Mouse (Mus musculus) cerebellum, postnatal 10 days (tissue): Measurements from ENCODE around the gene Rps16.

Experiments
- DNase-seq, 2 experiments: peaks; one replicate each; pipeline ENCODE4 v3.0.0; 2021; ENCODE audit warnings: mixed read lengths in 2 of 2

Rps16 gene

DNA sequence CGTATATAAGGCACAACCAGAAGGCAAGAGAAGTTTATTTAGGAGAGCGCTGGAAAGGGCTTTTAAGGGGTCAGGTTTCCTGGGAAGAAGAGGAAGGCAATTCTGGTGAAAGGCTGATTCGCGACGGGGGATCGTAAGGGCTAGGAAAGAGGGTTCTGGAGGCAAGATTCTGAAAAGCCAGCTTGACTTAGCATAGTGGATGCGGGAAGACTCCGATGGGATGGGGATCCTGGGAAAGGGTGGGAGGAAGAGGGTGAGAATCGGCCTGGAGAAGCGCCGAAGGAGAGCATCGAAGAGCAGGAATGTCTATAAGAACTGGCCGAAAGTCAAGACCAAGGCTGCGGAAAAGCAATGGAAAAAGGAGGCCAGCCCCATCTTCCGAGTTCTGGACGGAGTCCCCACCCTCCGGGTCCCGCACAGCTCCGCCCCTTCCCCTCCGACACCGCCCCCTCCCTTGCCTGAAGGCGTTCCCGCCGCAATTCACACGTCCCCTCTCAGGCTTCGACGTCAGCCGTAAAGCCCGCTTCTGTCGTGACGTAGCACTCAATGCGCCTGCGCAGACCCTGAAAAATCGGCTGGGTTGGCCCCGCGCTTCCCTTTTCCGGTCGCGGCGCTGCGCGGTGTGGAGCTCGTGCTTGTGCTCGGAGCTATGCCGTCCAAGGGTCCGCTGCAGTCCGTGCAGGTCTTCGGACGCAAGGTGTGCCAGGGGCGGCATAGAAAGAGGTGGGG is at the start of gene Rps16:
Gene Rps16 (plus strand): TSS at position 498 of the 729 bp plus-strand sequence.
- peak; percentile 99 for DNase-seq

- DNase-seq = peak; percentile 82 to 86
Measured at GRCm38 (mm10) chr7:28301616-28302433, 48.6 kb upstream of the Rps16 start, which contains the start of gene Dll3. TSS of gene Dll3 (minus strand) at chr7:28302238.

- peak; percentile 87 to 94 for DNase-seq
Measured at GRCm38 (mm10) chr7:28305641-28306040, 44.8 kb upstream of the Rps16 start.

DNA sequence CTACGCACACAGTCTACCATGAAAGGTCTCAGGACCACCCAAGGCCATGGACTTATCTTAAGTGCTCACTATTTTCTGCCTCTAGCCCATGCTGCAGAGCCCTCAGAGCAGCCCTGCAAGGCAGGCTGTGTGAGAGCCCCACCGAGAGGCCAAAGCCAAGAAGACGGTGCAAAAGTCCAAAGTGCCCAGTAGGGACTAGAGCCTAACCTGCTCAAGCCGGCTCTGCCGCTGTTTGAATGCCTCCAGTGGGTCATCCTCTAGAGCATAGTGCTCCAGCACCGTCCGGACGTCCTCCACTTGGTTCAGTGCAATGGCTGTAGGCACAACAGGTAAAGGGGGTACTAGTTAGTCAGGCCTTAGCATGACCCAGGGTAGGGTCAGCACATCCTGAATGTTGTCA is 44.2 kb upstream of the Rps16 start:
- no peak for DNase-seq

DNA sequence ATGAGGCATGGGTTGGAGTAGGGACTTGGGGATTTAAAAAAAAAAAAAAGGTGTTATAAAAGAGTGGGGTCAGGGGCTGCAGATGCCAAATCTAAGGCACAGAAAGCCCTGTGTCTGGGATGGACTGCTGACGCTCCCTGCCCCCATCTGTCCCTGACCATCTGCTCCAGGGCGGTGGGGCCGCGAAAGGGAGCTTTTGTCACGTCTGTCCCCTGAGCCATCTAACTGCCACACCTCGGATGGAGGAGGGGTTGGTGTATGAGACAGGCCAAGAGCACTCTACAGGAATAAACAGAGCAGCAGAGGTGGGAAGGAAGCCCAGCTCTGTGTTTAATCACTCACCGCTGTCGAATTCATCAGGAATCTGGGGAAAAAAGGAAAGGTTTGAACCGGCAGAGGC is 40.7 kb upstream of the Rps16 start:
- DNase-seq = peak; percentile 70 to 85

- DNase-seq = peak in 1 of 2 experiments; percentile 62
Measured at GRCm38 (mm10) chr7:28311151-28311925, 39.1 kb upstream of the Rps16 start.

GRCm38 (mm10) chr7:28311926-28312543 is 38.4 kb upstream of the Rps16 start, which contains the start of gene Timm50:
TSS of gene Timm50 (minus strand) at chr7:28312072.
- DNase-seq = peak; percentile 99

GRCm38 (mm10) chr7:28318036-28318435 is 32.4 kb upstream of the Rps16 start:
- DNase-seq = no peak

DNA sequence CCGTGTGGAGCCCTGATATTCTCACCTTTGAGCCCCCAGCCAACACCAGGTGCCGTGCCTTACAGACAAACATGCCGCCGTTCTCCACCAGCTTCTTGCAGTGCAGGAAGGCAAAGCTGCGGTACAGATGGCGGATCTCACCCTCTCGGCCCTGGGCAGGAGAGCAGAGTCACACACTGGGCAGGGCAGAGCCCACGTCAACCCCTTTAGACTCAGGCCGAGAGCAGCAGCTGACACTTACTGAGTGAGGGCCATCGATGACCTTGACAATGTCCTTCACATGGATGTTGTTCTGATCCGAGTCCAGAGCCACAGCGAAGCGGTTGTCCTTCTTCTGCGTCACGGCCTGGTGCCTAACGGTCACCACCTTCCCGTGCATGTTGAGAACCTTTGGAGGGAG is 31.7 kb upstream of the Rps16 start:
- no peak for DNase-seq

DNA sequence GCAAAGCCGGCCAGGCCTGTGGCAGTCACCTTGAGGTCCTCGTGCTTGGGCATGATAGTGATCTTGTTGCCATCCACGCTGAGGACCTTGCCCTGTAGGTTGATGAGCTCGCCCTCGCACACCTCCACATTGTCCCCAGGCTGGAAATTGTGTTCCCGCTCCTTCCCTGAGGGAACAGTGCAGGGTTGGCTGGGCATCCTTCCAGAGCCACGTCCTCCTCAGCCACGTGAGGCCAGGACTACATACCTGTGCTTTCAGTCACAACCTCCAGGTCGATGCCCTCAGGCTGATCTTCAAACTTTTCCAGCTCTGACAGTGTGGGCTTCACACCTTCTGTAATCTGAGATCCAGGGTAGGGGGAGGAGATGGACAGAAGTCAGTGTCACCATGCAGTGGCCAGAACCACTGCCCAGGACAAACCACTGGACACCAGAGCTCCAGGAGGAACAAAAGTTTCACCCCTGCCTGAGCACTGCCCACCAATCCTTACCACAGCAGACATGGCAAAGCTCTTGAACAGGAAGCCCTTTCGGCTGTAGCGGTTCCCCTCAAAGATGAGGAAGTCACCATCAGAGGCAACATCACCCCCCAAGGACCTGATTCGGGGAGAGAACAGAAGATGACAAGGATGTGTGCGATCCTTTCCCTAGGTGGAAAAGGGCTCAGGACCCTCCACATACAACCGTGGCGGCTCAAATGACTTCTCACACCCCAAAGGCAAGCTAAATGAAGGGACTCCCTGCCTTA is 28.3 kb upstream of the Rps16 start:
- DNase-seq = no peak

DNA sequence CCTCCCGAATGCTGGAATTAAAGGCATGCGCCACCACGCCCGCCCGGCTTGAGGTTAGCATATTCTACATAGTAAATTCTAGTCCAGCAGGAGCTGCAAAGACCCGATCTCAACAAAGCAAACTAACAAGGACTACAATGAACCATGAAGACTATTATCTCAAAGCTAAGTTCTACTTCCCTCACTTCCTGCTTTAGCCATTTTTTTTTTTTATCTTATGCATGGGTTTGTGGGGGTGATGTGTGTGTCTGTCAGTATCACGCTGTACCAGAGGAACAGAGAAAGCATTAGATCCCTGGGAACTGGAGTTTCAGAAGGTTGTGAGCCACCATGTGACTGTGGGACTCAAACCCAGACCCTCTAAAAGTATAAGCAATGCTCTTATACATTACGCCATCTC is 25.2 kb upstream of the Rps16 start:
- DNase-seq = no peak

- DNase-seq = no peak
Measured at GRCm38 (mm10) chr7:28326457-28326856, 24.0 kb upstream of the Rps16 start.

GRCm38 (mm10) chr7:28328260-28328659 is 22.2 kb upstream of the Rps16 start:
- no peak for DNase-seq

- DNase-seq = no peak
Measured at GRCm38 (mm10) chr7:28334534-28334933, 15.9 kb upstream of the Rps16 start.

DNA sequence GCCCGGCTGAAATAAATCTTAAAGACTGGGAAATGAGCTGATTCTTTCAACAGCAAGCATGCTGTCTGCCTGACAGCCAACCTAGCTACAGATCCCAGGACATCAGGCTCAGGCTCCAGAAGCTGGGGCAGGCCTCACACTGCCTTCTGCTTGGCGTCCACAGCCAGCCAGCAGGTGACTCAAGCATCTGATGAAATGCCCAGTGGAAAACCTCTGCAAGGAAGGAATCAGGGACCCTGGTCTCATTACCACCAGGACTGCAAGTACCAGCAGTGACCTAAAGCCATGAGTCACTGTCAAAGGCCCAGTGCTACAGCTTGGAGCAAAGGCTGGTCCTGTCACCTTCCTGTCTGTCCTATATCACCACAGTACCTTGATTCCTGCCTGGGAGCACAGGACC is 15.0 kb upstream of the Rps16 start:
- DNase-seq = no peak

GRCm38 (mm10) chr7:28338108-28338998 is 12.1 kb upstream of the Rps16 start, which contains the start of gene Supt5:
TSS of gene Supt5 (minus strand) at chr7:28338746.
- DNase-seq = peak; percentile 97 to 98

GRCm38 (mm10) chr7:28339213-28339917 is 11.1 kb upstream of the Rps16 start:
- peak; percentile 57 to 62 for DNase-seq

GRCm38 (mm10) chr7:28341381-28341780 is 9.1 kb upstream of the Rps16 start:
- DNase-seq = no peak

- peak; percentile 82 to 85 for DNase-seq
Measured at GRCm38 (mm10) chr7:28344637-28345036, 5.8 kb upstream of the Rps16 start.

DNA sequence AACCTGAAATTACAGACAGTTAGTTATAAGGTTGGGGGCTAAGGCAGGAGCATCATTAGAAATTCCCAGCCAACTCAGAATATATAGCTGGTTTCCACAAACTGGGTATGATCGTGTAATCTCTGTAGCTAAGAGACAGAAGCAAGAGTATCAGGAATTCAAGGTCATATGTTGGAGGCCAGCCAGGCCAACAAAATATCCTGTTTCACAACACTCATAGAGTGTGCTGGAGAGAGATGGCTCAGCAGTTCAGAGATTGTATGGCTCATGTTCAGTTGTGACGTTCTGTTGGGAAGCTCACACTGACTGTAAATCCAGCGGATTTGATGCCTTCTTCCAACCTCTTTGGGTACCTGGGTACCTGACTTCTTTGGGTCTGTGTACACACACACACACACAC is 2.7 kb upstream of the Rps16 start:
- DNase-seq = no peak
